Mouse (Mus musculus): ENCODE results near the gene Ap5z1. TPM values are rescaled to one million over a fixed set of nuclear protein-coding genes. Genes with fewer than 3 reads are reported as not detected.

Ap5z1 gene
- total RNA-seq (2021): 1 to 10 TPM; 7.3 to 8.1 TPM
- long read RNA-seq, experiment 1, transcript Ap5z1-201 (17 exons, 3,689 nt): major isoform, 7 of 11 reads
- long read RNA-seq, experiment 1, partial matches to known transcripts: 0 of 11 reads
- long read RNA-seq, experiment 1, other reads (novel, unspliced or antisense): 4 of 11 reads
- long read RNA-seq, experiment 2, partial matches to known transcripts: 3 of 15 reads
- long read RNA-seq, experiment 2, other reads (novel, unspliced or antisense): 9 of 15 reads

- DNase-seq (ENCODE audit: low spot score in 2 of 2): peak; percentile 87 to 92
These were observed at the start of gene Ap5z1 for GRCm38 (mm10) chr5:142463461-142464454. Ap5z1 (plus strand) TSS chr5:142463944.

GRCm38 (mm10) chr5:142415401-142415800, 48.3 kb upstream of the Ap5z1 start:
- no peak for DNase-seq (ENCODE audit: low spot score in 2 of 2)

- DNase-seq (ENCODE audit: low spot score in 2 of 2): no peak
These were observed 47.5 kb upstream of the Ap5z1 start for GRCm38 (mm10) chr5:142416070-142416775.

- DNase-seq (ENCODE audit: low spot score in 2 of 2): no peak
These were observed 46.6 kb upstream of the Ap5z1 start for GRCm38 (mm10) chr5:142417104-142417503.

GRCm38 (mm10) chr5:142417876-142418275, 45.9 kb upstream of the Ap5z1 start:
- no peak for DNase-seq (ENCODE audit: low spot score in 2 of 2)

GRCm38 (mm10) chr5:142418419-142418818, 45.3 kb upstream of the Ap5z1 start:
- no peak for DNase-seq (ENCODE audit: low spot score in 2 of 2)

- DNase-seq (ENCODE audit: low spot score in 2 of 2): no peak
These were observed 43.4 kb upstream of the Ap5z1 start for GRCm38 (mm10) chr5:142420317-142420716.

- no peak for DNase-seq (ENCODE audit: low spot score in 2 of 2)
These were observed 42.8 kb upstream of the Ap5z1 start for GRCm38 (mm10) chr5:142420920-142421319.

- no peak for DNase-seq (ENCODE audit: low spot score in 2 of 2)
These were observed 41.9 kb upstream of the Ap5z1 start for GRCm38 (mm10) chr5:142421886-142422285.

- DNase-seq (ENCODE audit: low spot score in 2 of 2): no peak
These were observed 40.6 kb upstream of the Ap5z1 start for GRCm38 (mm10) chr5:142423141-142423540.

- DNase-seq (ENCODE audit: low spot score in 2 of 2): no peak
These were observed 40.0 kb upstream of the Ap5z1 start for GRCm38 (mm10) chr5:142423701-142424100.

- peak in 1 of 2 experiments; percentile 74 for DNase-seq (ENCODE audit: low spot score in 2 of 2)
These were observed 39.0 kb upstream of the Ap5z1 start for GRCm38 (mm10) chr5:142424627-142425349.

GRCm38 (mm10) chr5:142426476-142426875, 37.3 kb upstream of the Ap5z1 start:
- no peak for DNase-seq (ENCODE audit: low spot score in 2 of 2)

GRCm38 (mm10) chr5:142427876-142428275, 35.9 kb upstream of the Ap5z1 start:
- DNase-seq (ENCODE audit: low spot score in 2 of 2): no peak

- DNase-seq (ENCODE audit: low spot score in 2 of 2): no peak
These were observed 35.1 kb upstream of the Ap5z1 start for GRCm38 (mm10) chr5:142428691-142429090.

GRCm38 (mm10) chr5:142431029-142431428, 32.7 kb upstream of the Ap5z1 start:
- DNase-seq (ENCODE audit: low spot score in 2 of 2): no peak

- DNase-seq (ENCODE audit: low spot score in 2 of 2): peak in 1 of 2 experiments; percentile 41
These were observed 31.8 kb upstream of the Ap5z1 start for GRCm38 (mm10) chr5:142431811-142432434.

- DNase-seq (ENCODE audit: low spot score in 2 of 2): no peak
These were observed 31.0 kb upstream of the Ap5z1 start for GRCm38 (mm10) chr5:142432695-142433094.

- DNase-seq (ENCODE audit: low spot score in 2 of 2): no peak
These were observed 29.7 kb upstream of the Ap5z1 start for GRCm38 (mm10) chr5:142434052-142434451.

- no peak for DNase-seq (ENCODE audit: low spot score in 2 of 2)
These were observed 28.0 kb upstream of the Ap5z1 start for GRCm38 (mm10) chr5:142435736-142436135.
